Mouse (Mus musculus): ENCODE results near the gene Unc79.

DNA sequence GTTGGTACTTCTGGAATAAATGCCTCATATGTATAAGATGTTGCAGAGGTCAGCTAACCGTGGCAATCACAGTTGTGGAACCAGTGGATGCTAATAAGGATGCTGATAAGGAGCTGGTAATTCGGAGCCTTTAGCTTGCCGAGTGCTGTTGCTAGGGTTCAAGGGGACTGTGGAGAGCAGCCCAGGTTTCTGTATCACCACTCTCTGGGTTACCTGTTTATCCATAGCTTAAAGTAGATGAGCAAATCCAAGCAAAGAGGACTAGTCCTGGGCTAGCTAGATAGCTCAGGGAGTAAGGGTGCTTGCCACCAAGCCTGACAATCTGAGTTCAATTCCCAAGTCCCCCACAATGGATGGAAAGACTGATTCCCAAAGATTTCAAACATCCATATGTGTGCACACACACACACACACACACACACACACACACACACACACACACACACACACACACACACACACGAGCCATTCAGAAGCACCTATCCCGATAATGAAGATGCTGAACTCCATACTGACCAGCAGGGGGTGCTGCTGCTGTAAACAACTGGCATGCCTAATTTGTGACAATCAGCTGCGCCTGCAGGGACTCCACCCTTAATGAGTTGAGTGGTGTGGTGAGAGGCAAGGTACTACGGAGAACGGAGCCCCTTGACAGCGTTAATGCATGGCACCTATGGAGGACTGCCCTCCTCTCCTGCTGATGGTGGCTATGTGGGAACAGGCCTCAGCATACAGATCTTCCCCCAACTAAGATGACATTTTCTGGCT lies 195.3 kb downstream of the Unc79 start:
- TF ChIP-seq CTCF (IDR thresholded peaks at IDR 0.05; ENCODE audit: low read depth, low read length) (peak; percentile 68), EP300 (IDR thresholded peaks at IDR 0.05; ENCODE audit: insufficient read depth, low read depth, low read length) (no peak), POLR2A (IDR thresholded peaks at IDR 0.05; ENCODE audit: insufficient read depth, low read length) (no peak)

Measured in ES-Bruce4 (cell line).